Mouse (Mus musculus): ENCODE results near the gene Mecom. TPM values are rescaled to one million over a fixed set of nuclear protein-coding genes. Genes with fewer than 3 reads are reported as not detected.
A peak's percentile ranks its signal among the peaks of the same experiment; 100 is the strongest.

Gene Mecom
- polyA plus RNA-seq, 1 experiment: not detected

- H3K4me1 ChIP-seq (ENCODE audit: control insufficient read depth, insufficient read depth, low read length): no peaks in the 10 kb centered on the region
- no peak overlapping the region for H3K4me3 ChIP-seq (ENCODE audit: insufficient read depth, low read length)
- H3K27ac ChIP-seq (ENCODE audit: insufficient read depth, low read depth, low read length): no peak overlapping the region
- no peak for TF ChIP-seq POLR2A (IDR thresholded peaks at IDR 0.05; ENCODE audit: borderline replicate concordance, low read depth, low read length)
- no peak for TF ChIP-seq CTCF (IDR thresholded peaks at IDR 0.05; ENCODE audit: low read depth, low read length)
These were observed 38.6 kb downstream of the Mecom start for GRCm38 (mm10) chr3:30508930-30509910.

DNA sequence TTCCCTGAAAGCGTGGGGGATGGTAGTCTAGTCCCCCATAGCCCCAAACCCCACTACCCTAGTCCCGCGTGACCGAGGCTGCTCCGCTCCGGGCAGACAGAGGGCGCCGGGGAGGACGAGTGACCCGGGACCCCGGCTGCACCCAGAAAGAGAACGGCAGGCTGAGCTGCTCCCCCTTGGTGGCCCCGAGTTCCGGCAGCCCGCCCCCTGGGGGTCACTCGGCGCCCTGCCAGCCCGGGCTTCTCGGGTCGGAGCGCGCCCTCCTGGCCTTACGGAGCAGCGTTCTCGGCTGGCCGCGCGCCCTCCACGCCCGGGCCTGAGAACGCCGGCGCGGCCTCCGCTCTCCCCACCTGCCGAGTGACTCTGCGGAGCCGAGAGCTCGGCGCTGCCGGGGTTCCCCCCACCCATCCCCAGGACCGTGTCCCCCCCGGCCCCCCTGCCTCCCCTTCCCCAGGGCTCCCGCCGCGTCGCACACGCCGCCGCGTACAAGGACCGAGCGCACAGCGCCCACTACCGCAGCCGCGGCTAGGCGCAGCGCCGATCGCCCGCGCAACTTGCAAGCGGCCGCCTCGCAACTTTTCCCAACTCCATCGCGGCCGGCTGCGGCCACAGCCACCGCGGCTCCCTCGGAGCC lies 39.4 kb downstream of the Mecom start:
- Histone ChIP-seq H3K4me1 (ENCODE audit: control insufficient read depth, insufficient read depth, low read length) (no peaks in the 10 kb centered on the region), H3K27ac (ENCODE audit: insufficient read depth, low read depth, low read length) (no peak overlapping the region), H3K4me3 (ENCODE audit: insufficient read depth, low read length) (peak overlapping the region; percentile 45)
- TF ChIP-seq POLR2A (IDR thresholded peaks at IDR 0.05; ENCODE audit: borderline replicate concordance, low read depth, low read length) (no peak), CTCF (IDR thresholded peaks at IDR 0.05; ENCODE audit: low read depth, low read length) (no peak)

DNA sequence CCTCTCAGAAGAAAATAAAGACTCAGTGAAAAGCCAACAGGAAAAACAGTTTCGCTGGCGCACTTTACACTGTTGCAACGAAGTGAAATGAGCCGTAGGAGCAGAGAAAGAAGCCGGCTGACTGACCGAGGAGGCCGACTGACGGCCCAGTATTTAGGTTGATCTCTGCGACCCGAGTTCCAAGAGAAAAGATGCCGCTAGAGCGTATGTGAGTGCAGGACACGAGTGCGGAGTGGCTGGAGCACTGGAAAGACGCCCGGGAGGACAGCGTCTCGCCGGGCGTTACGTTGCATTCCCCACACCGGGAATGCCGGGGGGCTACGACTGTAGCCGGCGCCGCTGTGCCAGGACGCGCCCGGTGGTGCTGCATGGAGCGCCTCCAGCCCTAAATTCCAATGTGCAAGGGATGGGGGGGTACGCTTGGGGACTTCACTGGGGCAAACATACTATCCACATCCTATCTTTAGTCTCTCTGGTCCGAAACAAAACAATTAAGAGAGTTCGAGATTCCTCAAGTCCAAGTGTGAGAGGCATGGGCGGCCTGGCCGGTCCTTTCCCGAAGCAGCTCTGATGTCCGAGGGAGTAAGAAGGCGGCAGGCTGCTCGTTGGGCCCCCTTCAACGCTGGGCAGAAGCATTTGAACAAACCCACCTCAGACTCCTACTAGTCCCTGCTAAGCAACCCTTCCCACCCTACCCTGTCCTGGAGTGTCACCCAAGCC lies 40.1 kb downstream of the Mecom start:
- no peak for TF ChIP-seq CTCF (IDR thresholded peaks at IDR 0.05; ENCODE audit: low read depth, low read length)
- no peak for TF ChIP-seq POLR2A (IDR thresholded peaks at IDR 0.05; ENCODE audit: borderline replicate concordance, low read depth, low read length)
- peak overlapping the region; percentile 45 for H3K4me3 ChIP-seq (ENCODE audit: insufficient read depth, low read length)
- H3K27ac ChIP-seq (ENCODE audit: insufficient read depth, low read depth, low read length): no peak overlapping the region

DNA sequence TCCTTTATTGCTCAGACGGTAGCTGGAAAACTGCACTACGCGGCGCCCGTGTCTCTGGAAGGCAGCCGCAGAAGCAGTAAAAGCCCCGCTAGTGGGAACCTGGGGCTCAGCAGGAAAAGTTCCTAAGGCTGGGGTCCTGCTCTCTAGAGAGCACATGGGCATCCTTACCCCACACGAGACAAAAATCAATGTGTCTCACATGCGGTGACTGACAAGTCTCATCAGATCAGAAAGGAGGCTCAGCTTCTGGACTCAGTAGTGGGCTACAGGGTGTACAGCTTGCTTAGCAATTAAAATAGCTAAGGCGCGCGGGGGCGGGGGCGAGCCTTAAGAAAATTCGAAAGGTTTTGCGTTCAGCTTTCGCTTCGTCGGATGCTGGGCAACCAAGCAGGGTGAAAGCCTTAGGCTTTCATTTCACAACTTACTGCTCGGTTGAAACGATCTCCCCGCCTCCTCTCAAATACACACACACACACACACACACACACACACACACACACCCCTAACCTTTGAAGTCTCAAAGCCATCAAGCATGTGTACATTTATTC lies 40.7 kb downstream of the Mecom start:
- TF ChIP-seq CTCF (IDR thresholded peaks at IDR 0.05; ENCODE audit: low read depth, low read length): no peak
- no peak for TF ChIP-seq POLR2A (IDR thresholded peaks at IDR 0.05; ENCODE audit: borderline replicate concordance, low read depth, low read length)
- no peak overlapping the region for H3K27ac ChIP-seq (ENCODE audit: insufficient read depth, low read depth, low read length)
- no peaks in the 10 kb centered on the region for H3K4me1 ChIP-seq (ENCODE audit: control insufficient read depth, insufficient read depth, low read length)
- H3K4me3 ChIP-seq (ENCODE audit: insufficient read depth, low read length): peak overlapping the region; percentile 45

More for the DNA sequence above, 40.1 kb downstream of the Mecom start:
- H3K4me1 ChIP-seq (ENCODE audit: control insufficient read depth, insufficient read depth, low read length): no peaks in the 10 kb centered on the region

GRCm38 (mm10) chr3:30506329-30507027 lies 41.3 kb downstream of the Mecom start:
- Histone ChIP-seq H3K4me3 (ENCODE audit: insufficient read depth, low read length) (peak overlapping the region; percentile 45), H3K4me1 (ENCODE audit: control insufficient read depth, insufficient read depth, low read length) (no peaks in the 10 kb centered on the region), H3K27ac (ENCODE audit: insufficient read depth, low read depth, low read length) (no peak overlapping the region)
- TF ChIP-seq POLR2A (IDR thresholded peaks at IDR 0.05; ENCODE audit: borderline replicate concordance, low read depth, low read length): no peak
- no peak for TF ChIP-seq CTCF (IDR thresholded peaks at IDR 0.05; ENCODE audit: low read depth, low read length)

GRCm38 (mm10) chr3:30505741-30506251 lies 42.0 kb downstream of the Mecom start:
- Histone ChIP-seq H3K4me1 (ENCODE audit: control insufficient read depth, insufficient read depth, low read length) (no peaks in the 10 kb centered on the region), H3K4me3 (ENCODE audit: insufficient read depth, low read length) (no peak overlapping the region), H3K27ac (ENCODE audit: insufficient read depth, low read depth, low read length) (no peak overlapping the region)
- TF ChIP-seq CTCF (IDR thresholded peaks at IDR 0.05; ENCODE audit: low read depth, low read length) (no peak), POLR2A (IDR thresholded peaks at IDR 0.05; ENCODE audit: borderline replicate concordance, low read depth, low read length) (no peak)

DNA sequence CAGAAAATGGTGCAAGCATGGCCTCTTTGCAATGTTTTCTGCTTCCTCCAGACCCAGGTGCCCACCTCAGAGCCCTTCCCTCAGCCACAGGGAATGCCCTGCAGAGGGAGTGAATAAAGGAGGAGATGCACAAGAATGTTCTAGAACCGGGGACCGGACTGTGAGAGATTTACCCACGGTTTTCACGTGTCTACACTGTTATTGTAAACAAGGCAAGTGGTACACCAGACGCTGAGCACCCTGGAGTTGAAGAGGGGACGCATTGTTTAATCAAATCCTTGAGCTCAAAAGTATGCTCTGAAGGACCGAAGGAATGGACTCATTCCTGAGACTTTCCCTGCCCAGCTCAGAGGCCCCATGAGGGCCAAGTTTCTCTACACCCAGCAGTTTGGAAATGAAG lies 43.2 kb downstream of the Mecom start:
- Histone ChIP-seq H3K4me1 (ENCODE audit: control insufficient read depth, insufficient read depth, low read length) (no peaks in the 10 kb centered on the region), H3K4me3 (ENCODE audit: insufficient read depth, low read length) (no peak overlapping the region), H3K27ac (ENCODE audit: insufficient read depth, low read depth, low read length) (no peak overlapping the region)
- TF ChIP-seq POLR2A (IDR thresholded peaks at IDR 0.05; ENCODE audit: borderline replicate concordance, low read depth, low read length): no peak
- TF ChIP-seq CTCF (IDR thresholded peaks at IDR 0.05; ENCODE audit: low read depth, low read length): no peak

GRCm38 (mm10) chr3:30503821-30504220 lies 44.0 kb downstream of the Mecom start:
- Histone ChIP-seq H3K4me3 (ENCODE audit: insufficient read depth, low read length) (no peak overlapping the region), H3K27ac (ENCODE audit: insufficient read depth, low read depth, low read length) (no peak overlapping the region), H3K4me1 (ENCODE audit: control insufficient read depth, insufficient read depth, low read length) (no peaks in the 10 kb centered on the region)
- TF ChIP-seq CTCF (IDR thresholded peaks at IDR 0.05; ENCODE audit: low read depth, low read length) (no peak), POLR2A (IDR thresholded peaks at IDR 0.05; ENCODE audit: borderline replicate concordance, low read depth, low read length) (no peak)
